22 mouse cellular contexts compared by ENCODE assay signal in the genomic region with DNA sequence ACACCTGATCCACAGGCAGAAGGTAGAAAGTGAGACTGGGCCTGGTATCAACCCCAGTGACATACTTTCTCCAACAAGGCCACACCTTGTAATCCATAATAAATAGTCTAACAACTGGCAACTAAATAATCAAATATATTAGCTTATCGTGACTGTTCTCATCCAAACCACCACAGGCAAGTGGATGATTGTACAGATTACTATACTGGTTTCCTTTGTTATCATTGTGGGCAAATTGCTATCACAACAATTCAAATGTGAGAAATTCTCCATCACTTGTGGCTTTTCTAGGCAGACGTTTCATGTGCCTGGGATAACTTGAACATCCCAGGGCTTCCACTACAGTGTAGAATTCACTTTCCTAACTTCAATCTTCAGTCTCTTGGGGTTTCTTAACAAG.
A peak's percentile ranks its signal among the peaks of the same experiment; 100 is the strongest.
DNase-seq lines count a peak whose midpoint lies in the region; ATAC-seq and TF ChIP-seq lines count a peak whose summit lies in the region.
"Had no signal": no experiment of that assay in that cellular context is flagged by ENCODE, and none has a peak within 500 bp of the region (broad histone marks: within the 10 kb centered on the region; RNA-seq: fewer than 3 reads in every experiment).

No protein-coding gene starts in this region.

- no peak for TF ChIP-seq EP300 in MEL (IDR thresholded peaks at IDR 0.05; ENCODE audit: low read depth in 1 of 2, low read length in 2 of 2)

- no peak for ATAC-seq in megakaryocyte, adult 5-6 weeks (ENCODE audit: poor library complexity, severe bottlenecking)
- ATAC-seq in G1E (ENCODE audit: extremely low read depth, insufficient number of reproducible peaks, low FRiP score, poor library complexity, severe bottlenecking): peak; percentile 31; the same call in 1 of the 2 replicates
- ATAC-seq: activated CD4-positive, CD25-positive, alpha-beta regulatory T cell, adult 4 months; CD4-positive, CD25-positive, alpha-beta regulatory T cell, adult 4 months; Patski had no signal

- H3K9me3 ChIP-seq in megakaryocyte, embryonic 14.5 days: no peaks in the 10 kb centered on the region
- H3K9me3 ChIP-seq in G1E (replicated peaks): no peaks in the 10 kb centered on the region
- H3K9me3 ChIP-seq in MEL (replicated peaks; ENCODE audit: insufficient read depth, low read length): no peaks in the 10 kb centered on the region

- DNase-seq in G1E (ENCODE audit: low spot score) (no peak), MEL (ENCODE audit: low read depth, low spot score) (no peak)
- DNase-seq in heart, postnatal 14 days: no peak
- no peak for DNase-seq in cerebellum, adult 9-10 months
- DNase-seq: adrenal gland, adult 2 months; adrenal gland, adult 8-10 months; adrenal gland, postnatal 10 days; adrenal gland, postnatal 14 days; adrenal gland, postnatal 25 days; adrenal gland, postnatal 36 days; B cell, adult 2 months; cerebellum, adult 11 months; cerebellum, adult 11-12 months; cerebellum, adult 18-20 months; cerebellum, adult 2 months; cerebellum, adult 8-10 months had no signal

- no peak for TF ChIP-seq CTCF in G1E (IDR thresholded peaks at IDR 0.05; ENCODE audit: low read depth, low read length)
- no peak for TF ChIP-seq CTCF in MEL (IDR thresholded peaks at IDR 0.05 in 2 of 3, conservative IDR thresholded peaks at IDR 0.05 in 1 of 3; ENCODE audit: control insufficient read depth in 1 of 3, insufficient read depth in 1 of 3, low read depth in 2 of 3, low read length in 3 of 3, poor library complexity in 1 of 3, severe bottlenecking in 1 of 3)

- TF ChIP-seq POLR2A in MEL (IDR thresholded peaks at IDR 0.05; ENCODE audit: control insufficient read depth in 1 of 2, insufficient read depth in 1 of 2, low read depth in 1 of 2, low read length in 2 of 2, poor library complexity in 1 of 2): no peak

- no peak overlapping the region for H3K9ac ChIP-seq in MEL (ENCODE audit: control insufficient read depth, low read depth, low read length, poor library complexity, severe bottlenecking)

- peak overlapping the region; percentile 72 for H3K27ac ChIP-seq in MEL (ENCODE audit: control insufficient read depth, low read depth, low read length)

- TF ChIP-seq RAD21 in MEL (IDR thresholded peaks at IDR 0.05; ENCODE audit: low read depth, low read length): no peak

- H3K4me3 ChIP-seq in megakaryocyte, embryonic 14.5 days (replicated peaks): peak overlapping the region; percentile 73
- H3K4me3 ChIP-seq in G1E (ENCODE audit: low read depth, low read length): no peak overlapping the region
- no peak overlapping the region for H3K4me3 ChIP-seq in MEL (ENCODE audit: control insufficient read depth in 1 of 2, insufficient read depth in 1 of 2, low read depth in 2 of 2, low read length in 2 of 2)

- H3K79me2 ChIP-seq in MEL (ENCODE audit: control insufficient read depth, insufficient read depth, low read length, poor library complexity): no peaks in the 10 kb centered on the region

- peaks cover 50% of the 10 kb centered on the region for H3K36me3 ChIP-seq in megakaryocyte, embryonic 14.5 days (replicated peaks; ENCODE audit: low read length)
- H3K36me3 ChIP-seq in G1E (replicated peaks) (no peaks in the 10 kb centered on the region), MEL (ENCODE audit: control insufficient read depth in 1 of 2, insufficient read depth in 2 of 2, low read length in 2 of 2) (peaks cover 0 to 74% of the 10 kb centered on the region in 2 experiments; a peak in 2 of 4 replicates)

- H3K4me1 ChIP-seq in megakaryocyte, embryonic 14.5 days: peaks cover 98% of the 10 kb centered on the region
- H3K4me1 ChIP-seq in G1E (ENCODE audit: insufficient read depth, low read depth, low read length) (peaks cover 89% of the 10 kb centered on the region), MEL (ENCODE audit: control insufficient read depth in 1 of 2, insufficient read depth in 2 of 2, low read length in 2 of 2) (peaks cover 49 to 65% of the 10 kb centered on the region in 2 experiments)

- H3K27me3 ChIP-seq in megakaryocyte, embryonic 14.5 days (replicated peaks): no peaks in the 10 kb centered on the region
- H3K27me3 ChIP-seq in G1E (ENCODE audit: insufficient read depth, low read length): no peaks in the 10 kb centered on the region
- H3K27me3 ChIP-seq in MEL (ENCODE audit: control insufficient read depth in 1 of 2, insufficient read depth in 2 of 2, low read length in 2 of 2): no peaks in the 10 kb centered on the region
- H3K27me3 ChIP-seq: CH12.LX, Patski had no signal

- intact Hi-C loops in heart, postnatal 14 days (cut with DNase I): no loop called here

TF ChIP-seq in MEL, 35 proteins besides CTCF, POLR2A, EP300 and RAD21:
- TF ChIP-seq GATA1 (IDR thresholded peaks at IDR 0.05; ENCODE audit: low read depth, low read length) (peak; percentile 92), UBTF (IDR thresholded peaks at IDR 0.05; ENCODE audit: borderline replicate concordance, insufficient read depth, low read depth, low read length) (no peak)
